Mouse (Mus musculus) myocyte (in vitro differentiated cells): ENCODE measurements around the gene Fcgr4.

Experiments
- MYOD1 ChIP-seq, 3 experiments: IDR thresholded peaks; one replicate each; pipeline ENCODE4 v1.6.1; 2011; ENCODE audit warnings: control low read depth in 2 of 3, low read depth in 2 of 3, mild to moderate bottlenecking in 2 of 3, moderate library complexity in 1 of 3; ENCODE audit not compliant: insufficient read length in 2 of 3, control insufficient read depth in 1 of 3
- POLR2A ChIP-seq: IDR thresholded peaks from one replicate; pipeline ENCODE4 v1.6.1; 2011; ENCODE audit warnings: low read depth, mild to moderate bottlenecking, control low read depth, moderate library complexity; ENCODE audit not compliant: insufficient read length
- TCF12 ChIP-seq: IDR thresholded peaks from one replicate; pipeline ENCODE4 v1.6.1; 2011; ENCODE audit warnings: mild to moderate bottlenecking, control low read depth; ENCODE audit not compliant: poor library complexity, insufficient read depth, severe bottlenecking

DNA sequence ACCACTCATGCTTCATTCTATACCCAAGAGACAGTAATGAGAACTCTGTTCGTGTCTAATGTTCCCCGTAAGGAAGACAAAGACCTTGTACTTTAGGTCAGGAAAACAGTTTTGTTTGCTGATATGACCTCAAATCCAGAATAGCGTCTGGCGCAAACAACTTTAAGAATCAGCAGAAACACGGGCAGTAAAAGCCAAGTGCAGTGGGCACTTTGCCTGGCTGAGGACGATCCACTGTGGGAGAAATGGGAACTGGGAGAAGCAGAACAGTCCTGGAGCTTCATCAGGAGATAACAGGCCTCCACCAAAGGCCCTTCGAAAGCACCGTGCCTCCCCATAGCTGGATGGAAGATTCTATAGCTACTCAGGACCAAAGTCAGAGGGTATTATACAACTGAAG is 44.5 kb upstream of the Fcgr4 start:
- no peak for TF ChIP-seq POLR2A
- no peak for TF ChIP-seq MYOD1 (IDR thresholded peaks at IDR 0.05; ENCODE audit: control insufficient read depth in 1 of 3, insufficient read length in 2 of 3, low read depth in 2 of 3)
- TF ChIP-seq TCF12: no peak
